Comparison of ENCODE assay signal across 19 mouse cellular contexts in the genomic region with DNA sequence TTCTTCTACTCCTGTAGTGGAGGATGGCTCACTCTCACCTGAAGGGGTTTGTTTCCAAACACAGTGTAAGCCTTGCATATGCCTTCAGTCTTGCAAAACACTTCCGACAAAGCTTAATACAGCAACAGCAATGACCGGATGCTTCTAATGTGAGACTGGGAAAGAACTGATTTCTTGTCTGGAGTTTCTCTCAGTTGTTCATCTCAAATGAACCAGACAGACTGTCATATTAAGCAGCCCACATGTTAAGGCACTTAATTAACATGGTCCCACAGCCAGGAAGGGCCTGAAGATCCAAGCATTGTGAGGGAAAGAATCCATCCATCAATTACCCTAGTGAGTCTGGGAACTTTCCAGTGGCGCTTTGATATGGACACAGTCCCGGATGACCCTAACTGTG. TPM values are rescaled to one million over a fixed set of nuclear protein-coding genes. Genes with fewer than 3 reads are reported as not detected.
"Had no signal": no experiment of that assay in that cellular context is flagged by ENCODE, and none has a peak within 500 bp of the region (broad histone marks: within the 10 kb centered on the region; RNA-seq: fewer than 3 reads in every experiment).

No protein-coding gene starts in this region.

- H3K9ac ChIP-seq: liver, embryonic 13.5 days; liver, embryonic 15.5 days; liver, postnatal 0 days; midbrain, embryonic 13.5 days; midbrain, embryonic 15.5 days; stomach, embryonic 15.5 days had no signal

- H3K27me3 ChIP-seq: liver, embryonic 13.5 days; liver, embryonic 15.5 days; megakaryocyte, embryonic 14.5 days; midbrain, embryonic 13.5 days; midbrain, embryonic 15.5 days; stomach, embryonic 15.5 days had no signal

- H3K9me3 ChIP-seq: liver, embryonic 13.5 days; liver, embryonic 15.5 days; megakaryocyte, embryonic 14.5 days; midbrain, embryonic 13.5 days; midbrain, embryonic 15.5 days; stomach, embryonic 15.5 days had no signal

- H3K36me3 ChIP-seq: liver, embryonic 13.5 days; liver, embryonic 15.5 days; midbrain, embryonic 13.5 days; midbrain, embryonic 15.5 days; stomach, embryonic 15.5 days had no signal

- H3K4me3 ChIP-seq: liver, embryonic 13.5 days; liver, embryonic 15.5 days; megakaryocyte, embryonic 14.5 days; midbrain, embryonic 13.5 days; midbrain, embryonic 15.5 days; stomach, embryonic 15.5 days had no signal

- DNase-seq: liver, embryonic 13.5 days; liver, postnatal 0 days; lung, adult 2 months; lung, postnatal 10 days; lung, postnatal 36 days; right cerebral cortex, postnatal 14 days; thymus, adult 2 months; thymus, postnatal 25 days; thymus, postnatal 4 days had no signal

- H3K4me2 ChIP-seq: liver, embryonic 13.5 days; liver, embryonic 15.5 days; midbrain, embryonic 11.5 days; midbrain, embryonic 13.5 days; midbrain, embryonic 15.5 days; stomach, embryonic 15.5 days had no signal

- ATAC-seq: liver, postnatal 0 days; midbrain, embryonic 13.5 days; midbrain, embryonic 15.5 days had no signal

- H3K4me1 ChIP-seq: liver, embryonic 13.5 days; liver, embryonic 15.5 days; megakaryocyte, embryonic 14.5 days; midbrain, embryonic 13.5 days; midbrain, embryonic 15.5 days; stomach, embryonic 15.5 days had no signal

- H3K27ac ChIP-seq: liver, embryonic 13.5 days; liver, embryonic 15.5 days; macrophage; midbrain, embryonic 13.5 days; midbrain, embryonic 15.5 days; stomach, embryonic 15.5 days; stomach, postnatal 0 days had no signal

RNA-seq across cellular contexts. Expression of a gene that starts 17.0 kb away (rescaled TPM):
- polyA plus RNA-seq: liver, embryonic 13.5 days; liver, embryonic 15.5 days; liver, postnatal 0 days; macrophage; spleen, adult 2 months; stomach, postnatal 0 days; urinary bladder, adult 2 months had no signal
